Mouse (Mus musculus) CH12.LX (cell line): ENCODE results near the gene Epb41l1.

Source experiments
- CTCF ChIP-seq, 2 experiments: IDR thresholded peaks in 1 of 2; conservative IDR thresholded peaks in 1 of 2; 2 replicates each; pipeline ENCODE4 v1.5.1; 2011 to 2012; ENCODE audit warnings: low read depth in 2 of 2, low read length in 2 of 2, improper control_type of control experiment in 1 of 2, inconsistent platforms in 1 of 2, mild to moderate bottlenecking in 1 of 2, moderate library complexity in 1 of 2
- EP300 ChIP-seq: IDR thresholded peaks from 2 replicates; pipeline ENCODE4 v1.6.1; 2011; ENCODE audit warnings: low read length, improper control_type of control experiment
- ETS1 ChIP-seq: conservative IDR thresholded peaks from 2 replicates; pipeline ENCODE4 v1.6.1; 2012; ENCODE audit warnings: low read depth, mild to moderate bottlenecking, inconsistent platforms, low read length, improper control_type of control experiment, moderate library complexity
- KAT2A ChIP-seq: IDR thresholded peaks from 2 replicates; pipeline ENCODE4 v1.6.1; 2012; ENCODE audit warnings: low read length, improper control_type of control experiment, inconsistent platforms; ENCODE audit not compliant: insufficient replicate concordance
- NELFE ChIP-seq: IDR thresholded peaks from 2 replicates; pipeline ENCODE4 v1.6.1; 2011; ENCODE audit warnings: low read depth, low read length, improper control_type of control experiment
- POLR2A ChIP-seq: IDR thresholded peaks from 2 replicates; pipeline ENCODE4 v1.6.1; 2011; ENCODE audit warnings: low read depth, mild to moderate bottlenecking, improper control_type of control experiment, low read length
- POLR2AphosphoS2 ChIP-seq: IDR thresholded peaks from 2 replicates; pipeline ENCODE4 v1.6.1; 2011; ENCODE audit warnings: low read depth, low read length, improper control_type of control experiment
- TCF12 ChIP-seq: IDR thresholded peaks from 2 replicates; pipeline ENCODE4 v1.6.1; 2014; ENCODE audit warnings: low read depth, mild to moderate bottlenecking, inconsistent platforms, low read length, improper control_type of control experiment
- USF1 ChIP-seq: IDR thresholded peaks from 2 replicates; pipeline ENCODE4 v1.6.1; 2014; ENCODE audit warnings: low read depth, mild to moderate bottlenecking, inconsistent platforms, low read length, improper control_type of control experiment
- USF2 ChIP-seq: conservative IDR thresholded peaks from 2 replicates; pipeline ENCODE4 v1.6.1; 2011; ENCODE audit warnings: low read depth, low read length, improper control_type of control experiment
- ZKSCAN1 ChIP-seq: IDR thresholded peaks from 2 replicates; pipeline ENCODE4 v1.6.1; 2012; ENCODE audit warnings: low read depth, inconsistent platforms, low read length, improper control_type of control experiment, borderline replicate concordance

DNA sequence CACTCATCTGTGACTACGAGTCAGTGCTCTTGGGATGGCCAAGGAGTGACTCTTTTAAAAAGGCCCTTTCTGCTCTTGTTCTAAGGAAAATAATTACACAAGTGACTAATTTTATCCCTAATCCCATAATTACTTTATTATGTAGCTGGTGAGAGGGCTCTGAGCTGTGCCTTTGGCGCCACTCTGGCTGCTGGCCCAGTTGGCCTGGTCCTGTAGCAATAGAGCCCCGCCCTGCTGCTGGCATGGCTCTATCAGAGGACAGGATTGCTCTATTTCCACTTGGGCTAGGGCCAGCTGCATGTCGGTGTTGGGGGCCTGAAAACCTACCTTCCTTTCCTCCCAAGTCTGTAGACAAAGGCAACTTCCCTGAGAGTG lies 36.6 kb downstream of the Epb41l1 start:
- TF ChIP-seq POLR2A, result no peak
- no peak for TF ChIP-seq CTCF (conservative IDR thresholded peaks at IDR 0.05 in 1 of 2, IDR thresholded peaks at IDR 0.05 in 1 of 2; ENCODE audit: low read depth in 2 of 2, low read length in 2 of 2)
- no peak for TF ChIP-seq USF1
- no peak for TF ChIP-seq KAT2A
- TF ChIP-seq ETS1, result no peak
- no peak for TF ChIP-seq ZKSCAN1
- no peak for TF ChIP-seq POLR2AphosphoS2
- no peak for TF ChIP-seq TCF12
- TF ChIP-seq EP300, result no peak
- TF ChIP-seq USF2, result no peak
- TF ChIP-seq NELFE, result no peak
